Mouse (Mus musculus) CH12.LX (cell line): ENCODE results near the gene Naip1. TPM values are rescaled to one million over a fixed set of nuclear protein-coding genes. Genes with fewer than 3 reads are reported as not detected.

ENCODE experiments used
- DNase-seq: peaks from one replicate; pipeline ENCODE4 v3.0.0-alpha.2; 2013; ENCODE audit errors: extremely low read depth
- H3K27ac ChIP-seq: 2 replicates; pipeline ENCODE4 v1.5.1; 2012; ENCODE audit warnings: low read depth, mild to moderate bottlenecking, control low read depth, moderate library complexity; ENCODE audit not compliant: insufficient read depth
- H3K27me3 ChIP-seq: replicated peaks from 2 replicates; pipeline ENCODE3; 2012; ENCODE audit warnings: inconsistent platforms
- H3K36me3 ChIP-seq, 2 experiments: replicated peaks in 1 of 2; 2 replicates each; pipeline versions ENCODE3 to v1.6.1; 2012; ENCODE audit warnings: inconsistent platforms in 1 of 2, low read length in 1 of 2, mild to moderate bottlenecking in 1 of 2, mixed read lengths in 1 of 2, moderate library complexity in 1 of 2; ENCODE audit not compliant: control insufficient read depth in 1 of 2, insufficient read depth in 1 of 2
- H3K4me1 ChIP-seq, 2 experiments: 2 replicates each; pipeline ENCODE4 v1.6.1; 2012; ENCODE audit warnings: inconsistent platforms in 1 of 2, moderate library complexity in 1 of 2; ENCODE audit not compliant: insufficient read depth in 2 of 2, control insufficient read depth in 1 of 2
- H3K4me2 ChIP-seq: 2 replicates; pipeline ENCODE4 v1.6.1; 2012; ENCODE audit warnings: low read depth, mild to moderate bottlenecking, control low read depth; ENCODE audit not compliant: poor library complexity, insufficient read depth, severe bottlenecking
- H3K4me3 ChIP-seq, 3 experiments: fragments of 150-350 bp in 1 of 3; sonication (generic) in 1 of 3; replicated peaks in 1 of 3; 2 replicates each; pipeline versions ENCODE3 to v1.5.1; 2011 to 2012; ENCODE audit warnings: low read depth in 2 of 3, low read length in 2 of 3, mild to moderate bottlenecking in 2 of 3, moderate library complexity in 2 of 3, control low read depth in 1 of 3, improper control_type of control experiment in 1 of 3, inconsistent platforms in 1 of 3, mixed read lengths in 1 of 3; ENCODE audit not compliant: poor library complexity in 1 of 3
- H3K79me2 ChIP-seq: replicated peaks from 2 replicates; pipeline ENCODE4 v1.6.1; 2012; ENCODE audit warnings: mild to moderate bottlenecking, moderate library complexity; ENCODE audit not compliant: control insufficient read depth, poor library complexity, insufficient read depth, severe bottlenecking; ENCODE audit errors: extremely low read depth
- H3K9ac ChIP-seq: 2 replicates; pipeline ENCODE4 v1.6.1; 2012; ENCODE audit warnings: low read depth, mild to moderate bottlenecking, control low read depth, moderate library complexity; ENCODE audit not compliant: insufficient read depth
- H3K9me3 ChIP-seq: replicated peaks from 2 replicates; pipeline ENCODE3; 2012; ENCODE audit warnings: low read length, inconsistent platforms, mixed read lengths
- BHLHE40 ChIP-seq: IDR thresholded peaks from 2 replicates; pipeline ENCODE4 v1.6.1; 2011; ENCODE audit warnings: mild to moderate bottlenecking, low read depth, low read length, improper control_type of control experiment
- CHD2 ChIP-seq: IDR thresholded peaks from 2 replicates; pipeline ENCODE4 v1.6.1; 2011; ENCODE audit warnings: low read length, improper control_type of control experiment
- EP300 ChIP-seq: IDR thresholded peaks from 2 replicates; pipeline ENCODE4 v1.6.1; 2011; ENCODE audit warnings: low read length, improper control_type of control experiment
- ETS1 ChIP-seq: conservative IDR thresholded peaks from 2 replicates; pipeline ENCODE4 v1.6.1; 2012; ENCODE audit warnings: low read depth, mild to moderate bottlenecking, inconsistent platforms, low read length, improper control_type of control experiment, moderate library complexity
- GABPA ChIP-seq: IDR thresholded peaks from 2 replicates; pipeline ENCODE4 v1.6.1; 2012; ENCODE audit warnings: low read depth, low read length, improper control_type of control experiment, inconsistent platforms; ENCODE audit not compliant: insufficient replicate concordance
- HCFC1 ChIP-seq: IDR thresholded peaks from 2 replicates; pipeline ENCODE4 v1.6.1; 2012; ENCODE audit warnings: low read depth, mild to moderate bottlenecking, inconsistent platforms, low read length, improper control_type of control experiment
- IRF4 ChIP-seq: IDR thresholded peaks from 2 replicates; pipeline ENCODE4 v1.6.1; 2014; ENCODE audit warnings: low read depth, mild to moderate bottlenecking, inconsistent platforms, low read length, improper control_type of control experiment
- MAX ChIP-seq: IDR thresholded peaks from 2 replicates; pipeline ENCODE4 v1.6.1; 2011; ENCODE audit warnings: low read length, improper control_type of control experiment
- NELFE ChIP-seq: IDR thresholded peaks from 2 replicates; pipeline ENCODE4 v1.6.1; 2011; ENCODE audit warnings: low read depth, low read length, improper control_type of control experiment
- PAX5 ChIP-seq: IDR thresholded peaks from 2 replicates; pipeline ENCODE4 v1.6.1; 2012; ENCODE audit warnings: low read length, inconsistent platforms, mixed read lengths
- POLR2A ChIP-seq: IDR thresholded peaks from 2 replicates; pipeline ENCODE4 v1.6.1; 2011; ENCODE audit warnings: low read depth, mild to moderate bottlenecking, improper control_type of control experiment, low read length
- SMC3 ChIP-seq: IDR thresholded peaks from 2 replicates; pipeline ENCODE4 v1.6.1; 2011; ENCODE audit warnings: low read depth, low read length, improper control_type of control experiment
- TBP ChIP-seq: conservative IDR thresholded peaks from 2 replicates; pipeline ENCODE4 v1.6.1; 2011; ENCODE audit warnings: low read depth, low read length, improper control_type of control experiment
- TCF12 ChIP-seq: IDR thresholded peaks from 2 replicates; pipeline ENCODE4 v1.6.1; 2014; ENCODE audit warnings: low read depth, mild to moderate bottlenecking, inconsistent platforms, low read length, improper control_type of control experiment
- USF1 ChIP-seq: IDR thresholded peaks from 2 replicates; pipeline ENCODE4 v1.6.1; 2014; ENCODE audit warnings: low read depth, mild to moderate bottlenecking, inconsistent platforms, low read length, improper control_type of control experiment
- USF2 ChIP-seq: conservative IDR thresholded peaks from 2 replicates; pipeline ENCODE4 v1.6.1; 2011; ENCODE audit warnings: low read depth, low read length, improper control_type of control experiment
- ZMIZ1 ChIP-seq: IDR thresholded peaks from 2 replicates; pipeline ENCODE4 v1.6.1; 2012; ENCODE audit warnings: low read depth, mild to moderate bottlenecking, inconsistent platforms, low read length, improper control_type of control experiment
- ZNF384 ChIP-seq: IDR thresholded peaks from 2 replicates; pipeline ENCODE4 v1.6.1; 2012; ENCODE audit warnings: low read depth, low read length, improper control_type of control experiment, inconsistent platforms
- dilution Hi-C: fragments of 300-500 bp; cut with MboI; formaldehyde crosslinking; loops from 2 replicates; pipeline ENCODE4 v1.14.3; 2020; ENCODE audit warnings: low sequenced_read_pairs; ENCODE audit not compliant: extremely low pct_unique_long_range_greater_than_20kb, extremely low pct_ligation_motif_present
- in situ Hi-C: fragments of 300-500 bp; cut with MboI; formaldehyde crosslinking; loops from 3 replicates; pipeline ENCODE4 v1.14.3; 2019; ENCODE audit warnings: low sequenced_read_pairs, low pct_ligation_motif_present, low pct_unique_long_range_greater_than_20kb, mixed read lengths
- polyA plus RNA-seq: library from polyadenylated mRNA; unstranded; fragments of >175 nt; gene quantifications from 2 replicates; pipeline ENCODE4 v1.2.1, GENCODE M21; 2012; ENCODE audit warnings: low read depth; ENCODE audit not compliant: insufficient read length
- total RNA-seq, 2 experiments: library from RNA; depleted of rRNA; stranded (reverse); fragments of 300-350 nt in 1 of 2; fragments of >200 nt in 1 of 2; gene quantifications; 2 replicates each; pipeline ENCODE4 v1.2.3; 2012 to 2014

Gene Naip1
- total and polyA plus RNA-seq, 3 experiments = 1.1 to 1.8 (median 1.5) TPM

DNA sequence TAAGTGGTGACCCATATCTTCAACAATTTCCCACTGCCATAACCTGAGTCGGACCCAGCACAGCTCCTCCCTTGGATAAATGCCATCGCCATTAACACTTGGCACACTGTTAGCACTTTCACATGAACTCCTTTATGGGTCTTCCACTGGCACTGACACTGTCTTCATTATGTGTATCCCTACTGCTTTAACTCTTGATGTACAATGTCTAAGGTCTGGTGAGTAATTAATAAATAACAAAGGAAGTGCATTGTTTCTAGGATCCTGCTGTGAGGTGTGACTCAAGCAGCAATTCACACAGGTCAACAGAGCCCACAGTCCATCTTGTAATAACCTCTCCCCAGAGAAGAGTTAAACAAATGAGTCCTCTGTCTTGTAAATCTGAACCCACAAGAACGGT lies 8.7 kb upstream of the Naip1 start:
- Histone ChIP-seq H3K4me2 (no peak overlapping the region), H3K9ac (no peak overlapping the region), H3K27me3 (no peaks in the 10 kb centered on the region), H3K79me2 (no peaks in the 10 kb centered on the region), H3K27ac (no peak overlapping the region), H3K4me3 (no peak overlapping the region), H3K36me3 (peaks cover 17 to 57% of the 10 kb centered on the region in 2 experiments), H3K9me3 (no peaks in the 10 kb centered on the region), H3K4me1 (no peaks in the 10 kb centered on the region)
- dilution Hi-C loops = no loop called here
- TF ChIP-seq ZNF384 (no peak), POLR2A (no peak), SMC3 (no peak), HCFC1 (no peak), ZMIZ1 (no peak), TCF12 (no peak), USF2 (no peak), MAX (no peak), EP300 (no peak), USF1 (no peak), BHLHE40 (no peak), GABPA (no peak), TBP (no peak)
- in situ Hi-C loops = no loop called here
- no peak for DNase-seq

DNA sequence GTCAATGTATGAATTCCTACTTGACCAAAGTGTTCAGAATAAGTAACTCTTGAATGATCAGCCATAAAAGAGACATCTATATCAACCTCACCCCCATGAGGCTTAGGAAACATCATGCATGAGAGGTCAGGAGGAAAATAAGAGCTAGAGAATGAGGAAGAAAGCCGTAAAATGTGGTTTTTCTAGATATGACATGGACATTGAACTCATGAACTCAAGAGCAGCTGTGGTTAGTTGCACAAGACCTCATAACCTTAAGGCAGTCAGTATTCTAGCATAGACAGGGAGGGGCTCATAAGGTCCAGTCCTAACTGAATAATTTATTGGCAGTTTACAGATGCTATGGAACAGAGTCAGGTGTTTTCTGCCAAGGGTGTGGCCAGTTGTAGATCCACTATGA lies 3.2 kb downstream of the Naip1 start:
- TF ChIP-seq ETS1 = peak; percentile 45; the same call in 1 of the 2 replicates
- TF ChIP-seq SMC3 = no peak
- no peak for TF ChIP-seq NELFE
- TF ChIP-seq USF2 = no peak
- TF ChIP-seq IRF4 = peak; percentile 15; the same call in 1 of the 2 replicates
- TF ChIP-seq PAX5 = no peak
- TF ChIP-seq BHLHE40 = peak; percentile 53; the same call in 1 of the 2 replicates
- TF ChIP-seq CHD2 = no peak
- peak; percentile 66 for TF ChIP-seq EP300
- dilution Hi-C loops = no loop called here

More for the DNA sequence above, 3.2 kb downstream of the Naip1 start:
- H3K4me2 ChIP-seq = no peak overlapping the region
- peak; percentile 65 for DNase-seq
- no peaks in the 10 kb centered on the region for H3K79me2 ChIP-seq
- no peaks in the 10 kb centered on the region for H3K27me3 ChIP-seq
- H3K4me1 ChIP-seq = peaks cover 7 to 12% of the 10 kb centered on the region in 2 experiments; a peak in 3 of 4 replicates
- in situ Hi-C loops = no loop called here
- H3K9me3 ChIP-seq = no peaks in the 10 kb centered on the region
- no peaks in the 10 kb centered on the region for H3K36me3 ChIP-seq
- no peak overlapping the region for H3K4me3 ChIP-seq
- no peak overlapping the region; the same call in 1 of the 2 replicates for H3K27ac ChIP-seq
- no peak overlapping the region for H3K9ac ChIP-seq
